Mouse (Mus musculus) ES-Bruce4 (cell line): ENCODE data around the gene Zfp383. TPM values are rescaled to one million over a fixed set of nuclear protein-coding genes. Genes with fewer than 3 reads are reported as not detected.
A peak's percentile ranks its signal among the peaks of the same experiment; 100 is the strongest.

Experiments
- H3K27ac ChIP-seq: 2 replicates; pipeline ENCODE4 v1.5.1; 2012; ENCODE audit warnings: low read length, inconsistent platforms; ENCODE audit not compliant: insufficient read depth
- H3K27me3 ChIP-seq: 2 replicates; pipeline ENCODE4 v1.6.1; 2012; ENCODE audit warnings: mild to moderate bottlenecking, low read length, inconsistent platforms; ENCODE audit not compliant: control insufficient read depth, poor library complexity, insufficient read depth, severe bottlenecking
- H3K36me3 ChIP-seq: 2 replicates; pipeline ENCODE4 v1.6.1; 2012; ENCODE audit warnings: inconsistent platforms, mild to moderate bottlenecking, low read length, moderate library complexity; ENCODE audit not compliant: control insufficient read depth, poor library complexity, insufficient read depth, severe bottlenecking
- H3K4me1 ChIP-seq: one replicate; pipeline ENCODE4 v1.8.1; 2011; ENCODE audit warnings: low read length; ENCODE audit not compliant: control insufficient read depth, insufficient read depth
- H3K4me3 ChIP-seq: 2 replicates; pipeline ENCODE4 v1.5.1; 2011; ENCODE audit warnings: low read depth, mild to moderate bottlenecking, low read length
- H3K9ac ChIP-seq: 2 replicates; pipeline ENCODE4 v1.6.1; 2012; ENCODE audit warnings: low read depth, mild to moderate bottlenecking, inconsistent platforms; ENCODE audit not compliant: poor library complexity, severe bottlenecking
- H3K9me3 ChIP-seq: replicated peaks from 2 replicates; pipeline ENCODE4 v1.6.1; 2012; ENCODE audit warnings: mild to moderate bottlenecking, low read length, inconsistent platforms; ENCODE audit not compliant: control insufficient read depth, poor library complexity, insufficient read depth, severe bottlenecking
- CTCF ChIP-seq: IDR thresholded peaks from one replicate; pipeline ENCODE4 v1.8.1; 2011; ENCODE audit warnings: low read depth, low read length
- EP300 ChIP-seq: IDR thresholded peaks from 2 replicates; pipeline ENCODE4 v1.6.1; 2011; ENCODE audit warnings: low read depth, low read length; ENCODE audit not compliant: insufficient read depth
- POLR2A ChIP-seq: IDR thresholded peaks from one replicate; pipeline ENCODE4 v1.8.1; 2011; ENCODE audit warnings: low read length; ENCODE audit not compliant: insufficient read depth
- polyA plus RNA-seq: library from polyadenylated mRNA; stranded (reverse); fragments of >200 nt; gene quantifications from 2 replicates; pipeline ENCODE4 v1.2.4, GENCODE M21; 2011; ENCODE audit warnings: low read depth; ENCODE audit not compliant: missing spikeins, insufficient read depth, insufficient read length

Zfp383 gene
- polyA plus RNA-seq, 1 experiment: 10.8 TPM

DNA sequence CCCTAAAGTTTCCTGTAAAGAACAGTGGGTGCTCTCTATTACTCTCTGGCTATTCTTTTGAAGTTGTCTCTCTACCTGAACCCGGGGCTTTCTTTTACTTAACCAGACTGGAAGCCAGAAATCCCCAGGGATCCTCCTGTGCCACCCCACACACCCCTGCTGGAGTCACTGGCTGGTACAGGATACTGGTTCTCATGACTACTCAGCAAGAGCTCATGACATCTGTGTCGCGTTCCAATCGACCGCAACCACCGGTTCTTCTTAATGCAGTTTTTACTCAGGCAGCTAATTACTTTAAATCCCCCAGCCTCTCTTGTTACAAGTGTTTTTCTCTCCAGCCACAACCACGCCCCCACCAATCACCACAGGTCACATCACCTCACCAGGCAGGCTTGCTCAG, 28.0 kb upstream of the Zfp383 start:
- TF ChIP-seq POLR2A (peak; percentile 13), EP300 (no peak)
- no peaks in the 10 kb centered on the region for H3K4me1 ChIP-seq
- H3K9ac ChIP-seq: peak overlapping the region; percentile 13; the same call in 1 of the 2 replicates
- H3K36me3 ChIP-seq: peaks cover 8% of the 10 kb centered on the region
- no peaks in the 10 kb centered on the region for H3K27me3 ChIP-seq
- H3K4me3 ChIP-seq: peak overlapping the region; percentile 49
- H3K9me3 ChIP-seq: peaks cover 35% of the 10 kb centered on the region
- peak overlapping the region; percentile 53 for H3K27ac ChIP-seq

DNA sequence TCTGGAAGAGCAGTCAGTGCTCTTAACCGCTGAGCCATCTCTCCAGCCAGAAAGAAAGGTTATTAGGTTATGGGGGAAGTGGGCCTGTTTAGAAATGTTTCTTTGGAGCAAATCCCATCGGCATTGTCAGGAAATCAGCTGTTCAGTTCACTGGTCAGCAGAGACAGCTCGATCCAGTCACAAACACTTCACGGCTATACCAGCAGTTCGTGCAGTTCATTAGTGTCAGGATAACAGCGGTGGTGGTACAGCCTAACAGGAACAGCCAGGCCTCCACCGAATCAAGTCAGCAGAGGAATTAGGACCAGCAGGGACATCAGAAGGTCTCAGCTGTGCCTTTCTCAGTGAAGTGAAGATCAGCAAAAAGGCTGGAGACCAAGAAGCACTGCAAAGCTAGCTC, 27.1 kb upstream of the Zfp383 start:
- Histone ChIP-seq H3K4me3 (no peak overlapping the region), H3K9ac (no peak overlapping the region), H3K36me3 (no peaks in the 10 kb centered on the region), H3K9me3 (peaks cover 36% of the 10 kb centered on the region), H3K4me1 (no peaks in the 10 kb centered on the region), H3K27me3 (no peaks in the 10 kb centered on the region), H3K27ac (no peak overlapping the region)
- TF ChIP-seq CTCF (no peak), POLR2A (no peak), EP300 (no peak)

DNA sequence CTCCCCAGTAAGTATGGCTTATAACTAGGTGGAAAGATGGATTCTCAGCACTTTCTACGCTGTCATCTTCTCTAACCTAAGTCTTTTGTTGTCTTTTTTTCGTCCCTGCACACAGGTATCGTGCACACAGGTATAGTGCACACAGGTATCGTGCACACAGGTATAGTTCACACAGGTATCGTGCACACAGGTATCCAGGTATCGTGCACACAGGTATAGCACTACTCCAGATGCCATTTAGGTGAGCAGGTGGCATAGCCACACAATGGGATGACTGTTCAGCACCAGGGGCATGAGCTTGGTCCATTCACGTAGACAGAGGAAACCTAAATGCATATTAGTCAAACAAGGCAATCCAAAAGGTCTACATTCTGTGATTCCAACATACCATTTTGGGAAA, 17.5 kb upstream of the Zfp383 start:
- H3K27me3 ChIP-seq: no peaks in the 10 kb centered on the region
- H3K9ac ChIP-seq: no peak overlapping the region
- H3K4me1 ChIP-seq: no peaks in the 10 kb centered on the region
- no peak for TF ChIP-seq POLR2A
- no peak for TF ChIP-seq EP300
- TF ChIP-seq CTCF: no peak
- H3K4me3 ChIP-seq: no peak overlapping the region
- peaks cover 11% of the 10 kb centered on the region for H3K36me3 ChIP-seq
- peaks cover 22% of the 10 kb centered on the region for H3K9me3 ChIP-seq
- no peak overlapping the region for H3K27ac ChIP-seq

- Histone ChIP-seq H3K9ac (no peak overlapping the region), H3K4me3 (no peak overlapping the region), H3K27ac (no peak overlapping the region), H3K4me1 (no peaks in the 10 kb centered on the region), H3K9me3 (peaks cover 14% of the 10 kb centered on the region; the same call in 1 of the 2 replicates), H3K27me3 (no peaks in the 10 kb centered on the region), H3K36me3 (peaks cover 18% of the 10 kb centered on the region)
- TF ChIP-seq EP300 (no peak), CTCF (no peak), POLR2A (no peak)
Observed at GRCm38 (mm10) chr7:29892756-29893155, 15.3 kb upstream of the Zfp383 start.

DNA sequence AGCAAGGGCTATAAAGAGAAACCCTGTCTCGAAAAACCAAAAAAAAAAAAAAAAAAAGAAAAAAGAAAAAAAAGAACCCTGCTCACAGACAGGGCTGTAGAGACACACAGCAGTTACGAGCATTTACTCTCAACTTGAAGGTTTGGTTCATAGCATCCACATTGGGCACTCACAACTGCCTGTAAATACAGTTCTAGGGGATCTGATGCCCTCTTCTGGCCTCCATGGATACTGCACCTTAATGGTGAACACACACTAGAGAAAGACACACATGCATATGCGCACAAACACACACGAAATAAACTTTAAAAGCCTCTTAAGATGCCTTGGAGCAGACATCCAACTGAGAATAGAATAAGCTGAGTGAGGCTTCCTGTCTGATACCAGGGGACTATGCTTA, 9.7 kb upstream of the Zfp383 start:
- no peak overlapping the region for H3K4me3 ChIP-seq
- no peak overlapping the region for H3K9ac ChIP-seq
- TF ChIP-seq EP300 (no peak), POLR2A (no peak), CTCF (no peak)
- peaks cover 20% of the 10 kb centered on the region for H3K36me3 ChIP-seq
- no peak overlapping the region for H3K27ac ChIP-seq
- H3K27me3 ChIP-seq: no peaks in the 10 kb centered on the region
- H3K4me1 ChIP-seq: no peaks in the 10 kb centered on the region
- H3K9me3 ChIP-seq: peaks cover 22% of the 10 kb centered on the region

DNA sequence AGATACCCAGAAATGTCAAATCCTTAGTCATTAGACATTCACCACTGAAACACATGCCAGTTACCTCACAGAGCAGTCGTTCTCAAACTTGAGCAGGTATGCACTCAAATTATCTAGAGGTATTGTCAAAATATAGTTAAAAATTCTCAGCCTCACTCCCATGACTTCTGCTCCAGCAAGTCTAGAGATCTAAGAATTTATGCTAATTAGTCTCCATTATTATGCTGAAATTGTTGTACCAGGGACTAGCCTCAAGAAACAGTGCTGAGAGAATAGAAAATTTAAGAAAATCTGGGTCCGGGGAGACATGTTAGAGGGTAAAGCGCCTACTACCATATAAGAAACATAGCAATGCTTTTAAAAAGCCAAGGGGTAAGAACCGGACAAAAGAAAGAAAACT, 3.9 kb upstream of the Zfp383 start:
- TF ChIP-seq POLR2A (no peak), EP300 (no peak), CTCF (no peak)
- Histone ChIP-seq H3K4me3 (no peak overlapping the region), H3K27me3 (no peaks in the 10 kb centered on the region), H3K4me1 (no peaks in the 10 kb centered on the region), H3K36me3 (peaks cover 2% of the 10 kb centered on the region; the same call in 1 of the 2 replicates), H3K9ac (no peak overlapping the region), H3K27ac (no peak overlapping the region), H3K9me3 (0 out of 2 replicates have a peak, but pooled peaks cover 2% of the 10 kb centered on the region)
